Mouse (Mus musculus) embryonic fibroblast, embryonic 13.5 days (primary cell): Measurements from ENCODE around the gene Dscam.

Source experiments
- CTCF ChIP-seq: IDR thresholded peaks from 2 replicates; pipeline ENCODE4 v1.5.1; 2011; ENCODE audit warnings: mild to moderate bottlenecking, control low read depth, low read length, moderate library complexity, borderline replicate concordance; ENCODE audit not compliant: insufficient read depth
- POLR2A ChIP-seq: IDR thresholded peaks from 2 replicates; pipeline ENCODE4 v1.6.1; 2011; ENCODE audit warnings: low read depth, mild to moderate bottlenecking, control low read depth, low read length, moderate library complexity

DNA sequence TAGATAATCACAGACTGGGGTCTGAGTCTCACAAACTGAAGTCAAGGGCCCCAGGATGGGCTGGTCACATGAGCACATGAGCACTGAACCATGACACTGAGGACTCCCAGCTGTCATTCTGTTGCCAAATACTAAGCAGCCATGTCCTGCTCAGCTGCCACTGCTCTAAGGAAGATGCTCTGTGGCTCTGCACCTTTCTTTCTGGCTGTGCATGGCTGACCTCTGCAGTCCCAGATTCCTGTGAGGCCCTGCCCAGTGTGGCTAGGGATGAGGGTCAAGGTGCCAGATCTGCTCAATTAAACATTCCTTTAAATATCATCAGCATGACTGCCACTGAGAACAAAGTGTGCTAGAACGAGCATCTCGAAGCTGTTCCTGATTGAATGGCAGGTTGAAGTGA is 70.5 kb downstream of the Dscam start:
- TF ChIP-seq CTCF (no peak), POLR2A (no peak)
